Mouse (Mus musculus) embryonic facial prominence, embryonic 15.5 days (tissue): ENCODE data around the gene Prpf31. TPM values are rescaled to one million over a fixed set of nuclear protein-coding genes. Genes with fewer than 3 reads are reported as not detected.

ENCODE experiments used
- ATAC-seq: fragments of 200-750 bp; cut with Nextera tagmentation; 2 replicates; pipeline ENCODE4 v1.8.0; 2017; ENCODE audit warnings: low read depth, moderate TSS enrichment; ENCODE audit not compliant: insufficient number of reproducible peaks, low FRiP score, low TSS enrichment
- H3K27ac ChIP-seq: fragments of 300-500 bp; sonication (generic); replicated peaks from 2 replicates; pipeline ENCODE4 v1.5.1; 2015; ENCODE audit warnings: mild to moderate bottlenecking, inconsistent platforms
- H3K27me3 ChIP-seq: fragments of 300-500 bp; sonication (generic); 2 replicates; pipeline ENCODE4 v1.6.1; 2015; ENCODE audit warnings: inconsistent platforms
- H3K36me3 ChIP-seq: fragments of 300-500 bp; sonication (generic); 2 replicates; pipeline ENCODE4 v1.6.1; 2015; ENCODE audit warnings: mild to moderate bottlenecking, inconsistent platforms
- H3K4me1 ChIP-seq: fragments of 300-500 bp; sonication (generic); 2 replicates; pipeline ENCODE4 v1.6.1; 2015; ENCODE audit warnings: inconsistent platforms
- H3K4me2 ChIP-seq: fragments of 300-500 bp; sonication (generic); replicated peaks from 2 replicates; pipeline ENCODE4 v1.6.1; 2015; ENCODE audit warnings: mild to moderate bottlenecking, inconsistent platforms
- H3K4me3 ChIP-seq: fragments of 300-500 bp; sonication (generic); replicated peaks from 2 replicates; pipeline ENCODE4 v1.5.1; 2015; ENCODE audit warnings: mild to moderate bottlenecking, inconsistent platforms
- H3K9ac ChIP-seq: fragments of 300-500 bp; sonication (generic); 2 replicates; pipeline ENCODE4 v1.6.1; 2015; ENCODE audit warnings: inconsistent platforms
- H3K9me3 ChIP-seq: fragments of 300-500 bp; sonication (generic); replicated peaks from 2 replicates; pipeline ENCODE4 v1.6.1; 2016; ENCODE audit warnings: inconsistent platforms
- WGBS: fragments of 180-500 bp; shearing (Covaris S2); methylation state at CpG from one replicate; pipeline ENCODE4 v1.1.7; 2015; 5-methylcytosine and 5-hydroxymethylcytosine counted together
- polyA plus RNA-seq: library from polyadenylated mRNA; unstranded; fragments of >200 nt; fragmentation: Nextera tagmentation; extraction: Ambion mirVana; gene quantifications from 2 replicates; pipeline ENCODE4 v1.2.1, GENCODE M21; 2015

Gene Prpf31
- polyA plus RNA-seq, 1 experiment from 2014 or later, result 94.3 TPM

DNA sequence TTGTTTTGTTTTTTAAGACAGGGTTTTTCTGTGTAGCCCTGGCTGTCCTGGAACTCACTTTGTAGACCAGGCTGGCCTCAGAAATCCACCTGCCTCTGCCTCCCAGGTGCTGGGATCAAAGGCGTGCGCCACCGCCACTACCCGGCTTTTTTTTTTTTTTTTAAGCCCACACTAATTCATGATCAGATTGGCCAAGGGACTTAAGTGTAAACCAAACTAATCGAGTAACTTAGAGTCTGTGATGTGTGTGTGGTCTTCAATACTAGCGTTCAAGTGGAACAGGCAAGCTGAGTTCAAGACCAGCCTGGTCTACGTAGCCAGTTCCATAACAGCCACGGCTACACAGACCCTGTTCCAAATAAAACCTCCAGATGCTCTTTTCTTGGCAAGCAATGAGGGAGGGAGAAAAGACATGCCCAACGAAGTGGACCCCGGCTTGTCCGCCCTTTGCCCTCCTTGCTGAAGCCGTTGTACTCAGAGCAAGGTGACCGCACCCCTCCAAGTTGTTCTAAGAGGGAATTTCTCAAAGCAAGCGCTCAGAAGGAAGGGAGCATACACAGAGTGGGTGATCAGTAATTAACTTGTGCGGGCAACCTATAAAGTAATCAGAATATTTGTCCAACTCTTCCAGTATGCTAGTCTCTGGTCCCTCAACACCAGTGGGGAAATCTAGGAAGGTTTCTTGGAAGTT, 34.9 kb downstream of the Prpf31 start:
- Histone ChIP-seq H3K4me2 (peak overlapping the region; percentile 83), H3K27me3 (no peaks in the 10 kb centered on the region), H3K36me3 (peaks cover 40% of the 10 kb centered on the region), H3K9me3 (no peaks in the 10 kb centered on the region), H3K9ac (peak overlapping the region; percentile 87), H3K4me3 (peak overlapping the region; percentile 78), H3K4me1 (peaks cover 30% of the 10 kb centered on the region), H3K27ac (peak overlapping the region; percentile 95)
- ATAC-seq, result peak; percentile 16
- WGBS, result 27% methylated on average over 15 of the region's 15 CpGs

DNA sequence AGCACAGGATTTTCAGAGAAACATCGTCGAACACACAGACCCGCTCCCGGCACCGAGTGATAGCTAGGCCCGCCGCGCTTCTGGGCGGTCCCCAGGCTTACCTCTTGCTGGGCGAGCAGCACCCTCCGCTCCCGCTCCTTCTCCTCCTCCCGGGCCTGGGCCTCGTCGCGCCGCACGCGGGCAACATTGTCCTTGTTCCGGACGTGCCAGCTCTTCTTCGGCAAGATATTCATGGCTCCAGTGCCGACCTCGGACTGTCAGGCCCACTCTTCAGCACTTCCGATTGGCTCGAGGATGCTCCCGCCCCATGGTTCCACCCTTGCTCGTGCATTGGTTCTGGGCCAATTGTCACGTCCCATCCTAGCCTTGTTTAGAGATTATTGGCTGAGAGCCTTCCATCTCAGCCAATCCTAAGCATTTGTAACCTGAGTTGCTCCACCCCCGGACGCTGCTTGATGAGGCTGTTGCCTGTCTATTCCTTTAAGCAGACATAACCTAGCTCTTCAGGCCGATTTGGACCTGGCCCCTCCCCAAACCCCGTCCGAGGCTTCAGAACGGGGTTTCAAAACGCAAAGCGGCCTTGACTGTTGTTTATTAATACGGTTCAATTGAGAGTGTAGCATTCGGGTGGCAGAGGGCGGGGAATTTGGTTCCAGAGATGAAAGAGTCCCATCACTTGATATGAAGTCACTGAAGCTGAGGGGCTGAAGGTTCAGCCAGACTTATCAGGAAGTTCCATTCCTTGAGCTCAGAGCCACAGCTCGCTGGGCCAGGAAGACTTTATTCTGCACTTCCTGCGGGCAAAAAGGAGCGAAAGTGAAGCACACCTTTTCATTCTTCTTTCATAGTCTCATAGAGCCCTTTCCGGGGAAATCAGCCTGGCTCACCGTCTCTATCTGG, 35.7 kb downstream of the Prpf31 start, which contains the start of gene Leng1:
Gene Leng1 (minus strand): TSS at position 626 of the 900 bp plus-strand sequence.
- Histone ChIP-seq H3K4me1 (peaks cover 30% of the 10 kb centered on the region), H3K27me3 (no peaks in the 10 kb centered on the region), H3K4me2 (peak within 1 kb of the TSS; percentile 83), H3K27ac (peak within 1 kb of the TSS; percentile 95), H3K9me3 (no peaks in the 10 kb centered on the region), H3K9ac (peak within 1 kb of the TSS; percentile 87), H3K4me3 (peak within 1 kb of the TSS; percentile 78), H3K36me3 (peaks cover 32% of the 10 kb centered on the region)
- WGBS, result 2% methylated on average over 45 of the region's 45 CpGs
- peak; percentile 98 for ATAC-seq

DNA sequence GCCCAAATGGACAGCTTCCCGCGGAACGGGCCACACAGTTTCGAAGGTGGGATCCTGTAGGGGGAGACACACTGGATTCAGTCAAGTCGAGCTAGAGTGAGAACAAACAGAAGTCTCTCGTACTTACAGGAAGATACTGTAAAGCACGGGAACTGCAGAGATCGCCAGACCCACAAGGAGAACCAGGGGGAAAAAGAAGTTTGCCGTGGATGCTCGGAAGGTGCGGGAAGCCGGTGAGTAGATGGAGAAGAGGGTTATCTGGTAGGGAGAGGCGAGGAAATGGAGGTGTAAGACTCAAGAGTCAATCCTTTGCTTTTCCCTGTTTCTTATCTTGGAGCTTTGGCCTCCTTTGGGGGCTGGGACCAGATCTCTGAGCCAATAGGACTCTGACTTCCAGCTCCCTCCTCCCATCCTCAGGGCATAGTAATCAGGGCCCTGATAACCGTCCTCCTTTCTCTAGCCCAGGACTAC, 37.2 kb downstream of the Prpf31 start:
- Histone ChIP-seq H3K4me3 (peak overlapping the region; percentile 16), H3K9ac (no peak overlapping the region), H3K4me2 (0 out of 2 replicates have a peak overlapping the region, but pooled peaks have one; percentile 10), H3K4me1 (peaks cover 30% of the 10 kb centered on the region), H3K27me3 (no peaks in the 10 kb centered on the region), H3K36me3 (peaks cover 19% of the 10 kb centered on the region), H3K9me3 (no peaks in the 10 kb centered on the region), H3K27ac (0 out of 2 replicates have a peak overlapping the region, but pooled peaks have one; percentile 28)
- no peak for ATAC-seq
- WGBS, result 22% methylated on average over 14 of the region's 14 CpGs

DNA sequence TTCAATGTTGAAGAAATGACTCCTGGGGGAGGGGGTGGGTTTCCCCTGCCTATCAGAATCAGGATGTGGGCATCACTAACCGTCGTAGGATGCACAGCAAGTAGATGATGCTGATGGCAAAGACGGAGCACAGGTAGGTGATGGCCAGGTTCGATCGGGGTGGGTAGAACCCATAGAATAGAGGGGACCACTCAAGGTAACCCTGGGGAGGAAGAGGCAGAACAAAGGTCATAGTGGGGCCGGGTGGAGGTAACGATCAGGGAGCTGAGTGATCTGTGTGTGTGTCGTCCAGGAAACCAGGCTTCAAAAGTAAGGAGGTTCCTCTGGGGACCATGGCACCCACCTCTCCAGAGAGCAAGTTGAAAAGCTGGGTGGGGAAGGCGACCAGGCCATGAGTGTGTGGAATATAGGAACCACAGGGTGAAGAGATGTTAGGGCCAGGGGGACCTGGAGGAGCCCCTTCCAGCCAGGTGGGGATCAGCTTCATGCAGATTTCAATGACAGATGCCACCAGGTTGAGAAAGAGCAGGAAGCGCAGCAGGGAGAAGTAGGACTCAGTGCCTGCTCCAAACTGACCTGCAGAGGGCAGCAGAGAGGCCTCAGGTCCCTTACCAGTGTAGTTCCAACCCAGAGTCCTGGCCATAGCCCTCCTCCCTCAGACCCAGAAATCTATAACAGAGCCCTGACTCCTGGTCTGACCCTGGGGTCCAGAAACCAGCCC, 44.9 kb downstream of the Prpf31 start:
- Histone ChIP-seq H3K9me3 (no peaks in the 10 kb centered on the region), H3K9ac (no peak overlapping the region), H3K4me1 (no peaks in the 10 kb centered on the region), H3K27ac (no peak overlapping the region), H3K27me3 (no peaks in the 10 kb centered on the region), H3K4me2 (no peak overlapping the region), H3K36me3 (peaks cover 5% of the 10 kb centered on the region; the same call in 1 of the 2 replicates), H3K4me3 (no peak overlapping the region)
- WGBS, result 75% methylated on average over 10 of the region's 10 CpGs
- peak; percentile 48 for ATAC-seq

DNA sequence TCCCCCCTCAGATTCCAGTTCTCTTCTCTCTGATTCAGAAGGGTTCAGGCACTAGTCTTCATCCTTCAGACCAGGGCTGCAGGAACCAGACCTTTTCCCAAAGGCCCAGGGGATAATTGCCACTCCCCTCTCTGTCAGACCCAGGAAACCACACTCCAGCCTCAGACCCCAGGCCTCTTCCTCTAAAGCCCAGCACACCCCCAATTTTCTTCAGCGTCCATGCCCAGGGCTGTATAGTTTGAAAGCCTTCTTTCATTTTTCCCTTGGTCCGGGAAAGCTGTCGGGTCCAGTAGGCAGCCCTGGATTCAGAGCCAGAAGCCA, 45.4 kb downstream of the Prpf31 start:
- Histone ChIP-seq H3K9me3 (no peaks in the 10 kb centered on the region), H3K4me2 (no peak overlapping the region), H3K4me1 (no peaks in the 10 kb centered on the region), H3K36me3 (peaks cover 7% of the 10 kb centered on the region; the same call in 1 of the 2 replicates), H3K9ac (no peak overlapping the region), H3K27me3 (no peaks in the 10 kb centered on the region), H3K27ac (no peak overlapping the region), H3K4me3 (no peak overlapping the region)
- ATAC-seq, result no peak
- WGBS, result 76% methylated on average over 3 of the region's 3 CpGs

DNA sequence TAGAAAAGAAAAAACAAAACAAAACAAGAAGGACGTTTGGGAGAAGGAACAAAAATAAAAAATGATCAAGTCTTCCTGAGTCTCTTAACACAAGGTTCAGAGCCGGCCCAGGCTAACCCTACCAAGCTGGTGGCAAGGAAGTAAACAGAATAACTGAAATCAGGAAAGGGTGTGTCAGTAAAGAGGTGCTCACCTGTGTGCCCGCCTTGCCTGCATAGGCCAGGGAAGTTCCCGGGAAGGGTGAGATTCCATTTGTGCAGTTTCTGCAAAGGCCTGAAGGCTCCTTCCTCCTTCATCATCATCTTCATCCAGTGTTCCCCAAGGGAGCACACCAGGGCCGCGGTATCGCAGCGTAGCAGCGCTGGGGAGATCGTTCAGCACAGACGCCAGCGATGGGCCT, 46.6 kb downstream of the Prpf31 start:
- Histone ChIP-seq H3K4me3 (no peak overlapping the region), H3K36me3 (peaks cover 11% of the 10 kb centered on the region; the same call in 1 of the 2 replicates), H3K4me2 (no peak overlapping the region), H3K4me1 (no peaks in the 10 kb centered on the region), H3K9ac (no peak overlapping the region), H3K27ac (no peak overlapping the region), H3K9me3 (no peaks in the 10 kb centered on the region), H3K27me3 (no peaks in the 10 kb centered on the region)
- ATAC-seq, result no peak
- WGBS, result 86% methylated on average over 12 of the region's 12 CpGs

DNA sequence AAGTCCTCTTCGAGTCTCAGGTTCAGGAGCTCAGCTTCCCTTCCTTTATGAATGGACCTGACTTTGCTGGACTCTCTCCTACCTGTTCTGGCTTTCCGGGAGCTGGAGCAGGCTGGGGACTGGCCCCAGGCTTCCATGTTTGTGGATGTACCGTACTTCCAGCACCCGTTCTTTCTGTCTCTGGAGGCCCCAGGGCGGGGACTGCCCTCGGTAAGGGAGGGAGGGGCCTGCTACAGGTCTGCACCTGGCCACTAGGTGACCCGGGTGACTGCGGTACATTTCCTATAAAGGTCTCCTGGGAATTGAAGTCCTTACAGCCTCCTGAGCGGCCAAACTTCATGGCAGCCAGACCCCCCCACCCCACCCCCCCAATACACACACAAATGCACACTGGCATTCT, 47.6 kb downstream of the Prpf31 start, which contains the start of gene Tmc4:
Gene Tmc4 (minus strand): TSS at position 212 of the 400 bp plus-strand sequence.
- no peak within 1 kb of the TSS for H3K27ac ChIP-seq
- ATAC-seq, result no peak
- no peak within 1 kb of the TSS for H3K4me3 ChIP-seq
- H3K27me3 ChIP-seq, result no peaks in the 10 kb centered on the region
- peaks cover 15% of the 10 kb centered on the region; the same call in 1 of the 2 replicates for H3K36me3 ChIP-seq
- H3K4me1 ChIP-seq, result no peaks in the 10 kb centered on the region
- H3K9me3 ChIP-seq, result no peaks in the 10 kb centered on the region
- 43% methylated on average over 9 of the region's 9 CpGs for WGBS
- no peak within 1 kb of the TSS for H3K4me2 ChIP-seq
- no peak within 1 kb of the TSS for H3K9ac ChIP-seq

DNA sequence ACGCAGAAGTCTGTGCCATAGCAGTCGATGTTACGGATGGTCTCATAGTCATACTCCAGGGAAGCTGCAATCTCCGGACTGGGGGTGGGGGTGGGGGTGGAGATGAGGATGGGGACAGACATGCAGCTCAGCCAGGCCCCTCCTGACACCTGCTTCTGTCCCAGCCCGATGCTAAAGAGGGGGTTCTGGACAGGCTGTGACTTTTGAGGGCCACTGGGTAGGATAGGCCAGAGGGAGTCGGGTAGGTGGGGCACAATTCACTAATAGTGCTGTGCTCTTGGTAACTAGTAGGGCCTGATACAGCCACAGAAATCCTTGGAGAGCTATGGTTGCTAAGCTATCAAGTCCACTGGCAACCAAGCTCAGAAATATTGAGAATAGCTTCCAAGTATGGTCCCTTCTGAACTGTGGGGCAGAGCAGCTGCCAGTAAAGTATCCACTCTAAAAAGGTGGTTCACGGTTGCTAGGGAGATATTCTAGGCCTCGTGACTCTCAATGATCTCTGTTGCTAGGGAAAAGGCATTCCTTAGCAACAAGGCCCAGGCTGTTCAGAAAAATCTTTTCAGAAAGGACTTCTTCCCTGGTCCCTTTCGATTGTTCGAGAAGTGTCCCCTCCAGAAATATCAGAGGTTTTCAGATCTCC, 54.2 kb downstream of the Prpf31 start:
- ATAC-seq, result no peak
- H3K36me3 ChIP-seq, result peaks cover 57% of the 10 kb centered on the region
- no peak overlapping the region for H3K4me3 ChIP-seq
- H3K9me3 ChIP-seq, result no peaks in the 10 kb centered on the region
- no peak overlapping the region for H3K4me2 ChIP-seq
- no peaks in the 10 kb centered on the region for H3K4me1 ChIP-seq
- WGBS, result 89% methylated on average over 10 of the region's 10 CpGs
- no peaks in the 10 kb centered on the region for H3K27me3 ChIP-seq
- no peak overlapping the region for H3K27ac ChIP-seq
- no peak overlapping the region for H3K9ac ChIP-seq

DNA sequence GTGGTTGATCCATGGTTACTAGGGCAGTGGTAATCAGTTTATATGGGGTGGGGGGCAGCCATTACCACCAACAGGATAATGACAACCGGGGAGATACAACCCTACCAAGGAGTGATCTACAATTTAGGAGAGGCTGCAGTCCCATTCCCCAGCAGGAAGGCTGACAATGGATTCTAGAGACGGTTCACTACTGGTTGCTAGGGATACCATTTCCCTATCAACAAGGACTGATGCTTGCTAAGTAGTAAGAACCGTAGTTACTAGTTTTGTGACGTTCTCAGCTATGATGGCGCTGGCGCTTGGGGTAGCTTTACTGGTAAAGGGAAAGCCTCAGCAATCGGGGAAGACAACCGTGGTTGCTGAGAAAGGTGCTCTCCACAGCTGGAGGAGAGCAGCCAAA, 54.9 kb downstream of the Prpf31 start:
- H3K27me3 ChIP-seq, result no peaks in the 10 kb centered on the region
- no peak overlapping the region for H3K9ac ChIP-seq
- peaks cover 60% of the 10 kb centered on the region for H3K36me3 ChIP-seq
- H3K27ac ChIP-seq, result no peak overlapping the region
- ATAC-seq, result no peak
- H3K4me2 ChIP-seq, result no peak overlapping the region
- WGBS, result 90% methylated on average over 8 of the region's 8 CpGs
- no peak overlapping the region for H3K4me3 ChIP-seq
- no peaks in the 10 kb centered on the region for H3K4me1 ChIP-seq
- no peaks in the 10 kb centered on the region for H3K9me3 ChIP-seq

DNA sequence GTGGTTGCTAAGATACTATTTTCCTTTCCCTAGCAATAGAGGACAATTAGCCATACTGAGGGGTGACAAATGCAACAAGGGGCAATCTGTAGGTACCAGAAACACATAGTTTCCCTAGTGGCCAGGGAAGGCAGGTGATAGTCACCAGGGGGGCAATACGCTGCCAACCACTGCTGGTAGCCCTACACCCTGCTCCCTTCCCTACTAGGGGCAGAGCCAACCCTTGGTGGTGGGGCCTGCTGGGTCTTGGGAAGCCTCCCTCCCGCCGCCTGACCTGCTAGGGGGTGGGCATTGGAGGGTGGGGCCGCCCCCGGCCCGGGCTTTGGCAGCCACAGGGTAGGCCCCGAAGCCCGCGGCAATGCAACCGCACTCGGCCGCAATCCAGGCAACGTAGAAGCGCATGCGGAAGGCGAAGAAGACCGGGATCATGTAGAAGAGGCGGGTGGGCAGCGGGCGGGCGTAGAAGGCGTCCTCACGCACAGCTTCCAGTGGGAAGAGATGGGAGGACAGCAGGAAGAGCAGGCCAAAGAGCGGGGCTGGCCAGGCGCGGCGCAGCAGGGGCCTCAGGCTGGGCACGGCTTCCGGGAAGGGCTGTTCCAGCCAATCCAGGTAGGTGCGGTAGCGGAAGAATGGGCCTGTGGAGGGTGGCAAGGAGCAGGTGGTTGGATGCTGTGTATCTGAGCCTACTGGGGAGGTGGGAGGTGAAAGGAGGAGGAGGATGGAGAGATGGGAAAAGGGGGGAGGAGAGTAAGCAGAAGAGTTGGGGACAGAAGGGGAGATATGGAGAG, 55.8 kb downstream of the Prpf31 start:
- H3K4me2 ChIP-seq, result no peak overlapping the region
- no peak overlapping the region for H3K27ac ChIP-seq
- H3K36me3 ChIP-seq, result peaks cover 64% of the 10 kb centered on the region
- H3K9me3 ChIP-seq, result no peaks in the 10 kb centered on the region
- H3K27me3 ChIP-seq, result no peaks in the 10 kb centered on the region
- H3K4me1 ChIP-seq, result no peaks in the 10 kb centered on the region
- H3K4me3 ChIP-seq, result no peak overlapping the region
- H3K9ac ChIP-seq, result no peak overlapping the region
- WGBS, result 79% methylated on average over 31 of the region's 31 CpGs
- ATAC-seq, result no peak
